Mouse (Mus musculus): ENCODE measurements around the gene Sycp3. TPM values are rescaled to one million over a fixed set of nuclear protein-coding genes. Genes with fewer than 3 reads are reported as not detected.
"Not testable (repeated sequence)": the region's sequence is repeated elsewhere in the genome, so short reads cannot be mapped to it uniquely, and the experiment has no call there.

Gene Sycp3
- polyA plus RNA-seq, 1 experiment from 2014 or later: 0.39 TPM

DNA sequence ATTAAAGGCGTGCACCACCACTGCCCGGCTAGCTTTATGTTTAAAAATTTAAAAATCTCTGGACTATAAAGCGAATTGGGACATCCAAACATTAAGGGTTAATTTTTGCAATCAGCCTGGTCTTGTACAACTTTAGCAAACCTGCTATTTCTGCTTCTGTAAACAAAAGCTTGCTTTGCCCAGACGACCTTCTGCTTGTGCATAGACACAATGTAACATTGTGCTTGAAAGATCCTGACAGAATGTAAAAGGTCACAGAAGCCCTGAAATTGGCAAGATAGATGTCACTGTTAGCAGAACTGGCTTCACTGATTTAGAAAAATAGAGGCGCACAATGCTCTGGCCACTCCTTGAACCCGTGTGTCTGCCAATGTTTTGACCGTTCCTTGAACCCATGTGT, 55.7 kb downstream of the Sycp3 start:
- H3K4me2 ChIP-seq; H3K36me3 ChIP-seq; H3K27ac ChIP-seq; H3K4me3 ChIP-seq (replicated peaks); H3K4me1 ChIP-seq (replicated peaks); H3K9me3 ChIP-seq; H3K27me3 ChIP-seq; ATAC-seq (ENCODE audit: insufficient number of reproducible peaks, insufficient read depth, low FRiP score, low TSS enrichment, low read depth); H3K9ac ChIP-seq (replicated peaks): not testable (repeated sequence)
- 91% methylated on average over 7 of the region's 7 CpGs for WGBS

DNA sequence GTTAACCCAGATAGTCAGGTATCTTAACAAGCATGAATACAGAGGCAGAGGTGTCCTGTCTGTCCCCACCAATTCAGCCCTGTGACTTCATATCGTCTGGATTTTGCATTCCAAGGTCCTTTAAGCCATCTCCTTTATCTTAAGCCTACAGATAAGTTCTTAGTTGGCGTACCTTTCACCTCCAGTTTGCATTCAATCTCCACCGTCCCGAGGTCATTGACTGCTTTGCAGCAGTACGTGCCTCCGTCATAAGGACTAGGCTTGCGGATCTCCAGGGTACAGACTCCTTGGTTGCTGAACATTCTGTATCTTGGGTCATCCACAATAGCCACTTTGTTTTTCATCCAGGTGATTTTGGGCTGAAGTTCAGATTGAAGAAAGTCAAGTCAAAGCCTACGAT, 63.4 kb downstream of the Sycp3 start:
- no peak for ATAC-seq (ENCODE audit: insufficient number of reproducible peaks, insufficient read depth, low FRiP score, low TSS enrichment, low read depth)
- Histone ChIP-seq H3K4me3 (replicated peaks) (no peak overlapping the region), H3K36me3 (no peaks in the 10 kb centered on the region), H3K9me3 (no peaks in the 10 kb centered on the region), H3K4me1 (replicated peaks) (no peaks in the 10 kb centered on the region), H3K27me3 (no peaks in the 10 kb centered on the region), H3K9ac (replicated peaks) (no peak overlapping the region), H3K4me2 (no peak overlapping the region), H3K27ac (no peak overlapping the region)
- 89% methylated on average over 8 of the region's 8 CpGs for WGBS

Other genes with a start within 250 kb of the Sycp3 start
- 0.49 and 0.55 TPM in 2 replicates for gene Dram1, start 80.5 kb upstream of the Sycp3 start, polyA plus RNA-seq (2016; fragmentation: Nextera tagmentation; extraction: Ambion mirVana)
- gene Gnptab, start 80.4 kb upstream of the Sycp3 start, polyA plus RNA-seq (2016; fragmentation: Nextera tagmentation; extraction: Ambion mirVana): 8.0 and 10.7 TPM in 2 replicates
- 26.9 and 34.9 TPM in 2 replicates for gene Chpt1, start 44.5 kb downstream of the Sycp3 start, polyA plus RNA-seq (2016; fragmentation: Nextera tagmentation; extraction: Ambion mirVana)
- gene Mybpc1, start 145.6 kb downstream of the Sycp3 start, polyA plus RNA-seq (2016; fragmentation: Nextera tagmentation; extraction: Ambion mirVana): 18.6 and 19.4 TPM in 2 replicates
- not detected in 2 replicates for gene Spic, start 225.4 kb downstream of the Sycp3 start, polyA plus RNA-seq (2016; fragmentation: Nextera tagmentation; extraction: Ambion mirVana)